21 mouse cellular contexts compared by ENCODE assay signal in the genomic region with DNA sequence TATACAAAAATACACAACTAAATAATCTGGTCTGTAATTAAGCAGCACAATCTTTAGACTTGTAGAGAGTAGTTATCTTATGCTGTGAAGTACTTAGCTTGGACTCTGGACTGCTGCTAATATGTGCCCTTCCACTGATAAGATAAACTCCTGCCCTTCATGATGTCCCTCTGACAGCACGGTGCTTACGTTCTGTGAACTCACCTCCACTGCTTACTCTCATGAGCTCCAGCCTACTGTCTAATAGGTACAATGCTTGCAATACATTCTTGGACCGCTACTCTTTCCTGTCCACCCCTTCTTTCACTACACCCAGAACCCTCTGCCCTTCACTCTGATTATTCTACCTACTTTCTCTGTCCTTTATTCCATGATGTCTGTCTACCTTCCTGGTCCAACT.
DNase-seq lines count a peak whose midpoint lies in the region; ATAC-seq and TF ChIP-seq lines count a peak whose summit lies in the region.
"Had no signal": no experiment of that assay in that cellular context is flagged by ENCODE, and none has a peak within 500 bp of the region (broad histone marks: within the 10 kb centered on the region; RNA-seq: fewer than 3 reads in every experiment).

No protein-coding gene starts in this region.

- ATAC-seq in liver, embryonic 12.5 days = peak; percentile 67
- peak; percentile 83 for ATAC-seq in megakaryocyte-erythroid progenitor cell, adult 5-6 weeks (replicated peaks; ENCODE audit: low FRiP score, low TSS enrichment, poor library complexity, severe bottlenecking)

- TF ChIP-seq CTCF in liver, adult 2 months (IDR thresholded peaks at IDR 0.05; ENCODE audit: low read depth, low read length) = no peak

- peak overlapping the region; percentile 27 for H3K4me2 ChIP-seq in liver, embryonic 12.5 days
- H3K4me2 ChIP-seq: forebrain, embryonic 12.5 days; hindbrain, embryonic 14.5 days; kidney, embryonic 15.5 days had no signal

- 18% methylated on average over 3 of the region's 3 CpGs for WGBS in liver, adult 2 months
- 38% methylated on average over 3 of the region's 3 CpGs for WGBS in liver, embryonic 12.5 days (ENCODE audit: insufficient replicate concordance)

- H3K9ac ChIP-seq in liver, adult 2 months (ENCODE audit: low read depth, low read length) = no peak overlapping the region
- H3K9ac ChIP-seq in liver, embryonic 12.5 days = no peak overlapping the region
- H3K9ac ChIP-seq: forebrain, embryonic 12.5 days; hindbrain, embryonic 14.5 days; kidney, embryonic 15.5 days had no signal

- peak overlapping the region; percentile 67 for H3K27ac ChIP-seq in liver, adult 2 months (replicated peaks; ENCODE audit: insufficient read depth, low read depth, low read length)
- H3K27ac ChIP-seq in liver, embryonic 12.5 days = peak overlapping the region; percentile 1; the same call in 1 of the 2 replicates
- H3K27ac ChIP-seq: forebrain, embryonic 12.5 days; hindbrain, embryonic 14.5 days; kidney, embryonic 15.5 days; left cerebral cortex, adult 2 months had no signal

- peaks cover 18% of the 10 kb centered on the region; the same call in 1 of the 2 replicates for H3K79me2 ChIP-seq in liver, adult 2 months (ENCODE audit: control insufficient read depth, insufficient read depth, low read length)

- no peaks in the 10 kb centered on the region for H3K27me3 ChIP-seq in liver, adult 2 months (ENCODE audit: control insufficient read depth, insufficient read depth, low read length)
- H3K27me3 ChIP-seq in liver, embryonic 12.5 days (replicated peaks) = no peaks in the 10 kb centered on the region
- H3K27me3 ChIP-seq: CH12.LX; forebrain, embryonic 12.5 days; kidney, embryonic 15.5 days had no signal

- no peak overlapping the region for H3K4me3 ChIP-seq in liver, adult 2 months (ENCODE audit: insufficient read depth, low read depth, low read length)
- H3K4me3 ChIP-seq in liver, embryonic 12.5 days = no peak overlapping the region
- H3K4me3 ChIP-seq: forebrain, embryonic 12.5 days; kidney, embryonic 15.5 days; left cerebral cortex, adult 2 months had no signal

- TF ChIP-seq POLR2A in liver, adult 2 months (IDR thresholded peaks at IDR 0.05; ENCODE audit: extremely low read depth, insufficient read depth, low read length) = no peak

- DNase-seq in liver, adult 2 months (ENCODE audit: extremely low read depth, low read depth, low spot score) = peak; percentile 95
- no peak for DNase-seq in liver
- no peak for DNase-seq in thymus, postnatal 25 days
- DNase-seq in right cerebral cortex, postnatal 36 days (ENCODE audit: low spot score in 2 of 2) = no peak
- DNase-seq in adrenal gland, adult 2 months = no peak
- DNase-seq: cerebellum, adult 8-10 months; gastrocnemius, postnatal 25 days; heart, postnatal 14 days; kidney, postnatal 4 days; layer of hippocampus, adult 9-11 months; left cerebral cortex, postnatal 4 days; lung, adult 18-20 months; retina, postnatal 1 day; thymus, adult 2 months had no signal

- H3K4me1 ChIP-seq in liver, adult 2 months (ENCODE audit: control insufficient read depth, insufficient read depth, low read length) = peaks cover 15% of the 10 kb centered on the region
- peaks cover 33% of the 10 kb centered on the region for H3K4me1 ChIP-seq in liver, embryonic 12.5 days
- H3K4me1 ChIP-seq: forebrain, embryonic 12.5 days; kidney, embryonic 15.5 days had no signal

- peaks cover 5% of the 10 kb centered on the region; the same call in 1 of the 2 replicates for H3K36me3 ChIP-seq in liver, adult 2 months (ENCODE audit: control insufficient read depth, insufficient read depth, low read length)
- peaks cover 19% of the 10 kb centered on the region; the same call in 1 of the 2 replicates for H3K36me3 ChIP-seq in liver, embryonic 12.5 days

- H3K9me3 ChIP-seq in liver, embryonic 12.5 days (replicated peaks) = no peaks in the 10 kb centered on the region
- H3K9me3 ChIP-seq: forebrain, embryonic 12.5 days; kidney, embryonic 15.5 days had no signal
